Mouse (Mus musculus) heart, postnatal 0 days (tissue): Measurements from ENCODE around the gene Lrrn2. TPM values are rescaled to one million over a fixed set of nuclear protein-coding genes. Genes with fewer than 3 reads are reported as not detected.

Source experiments
- ATAC-seq: fragments of 200-750 bp; cut with Nextera tagmentation; 2 replicates; pipeline ENCODE4 v1.8.0; 2017; ENCODE audit warnings: low read depth, moderate number of reproducible peaks, moderate library complexity; ENCODE audit not compliant: insufficient read depth
- DNase-seq: peaks from one replicate; pipeline ENCODE4 v3.0.0-alpha.2; 2016; ENCODE audit warnings: low spot score
- H3K27ac ChIP-seq: fragments of 300-500 bp; sonication (generic); 2 replicates; pipeline ENCODE4 v1.5.1; 2014; ENCODE audit warnings: low read depth, mild to moderate bottlenecking
- H3K27me3 ChIP-seq: fragments of 300-500 bp; sonication (generic); 2 replicates; pipeline ENCODE4 v1.6.1; 2014; ENCODE audit warnings: low read length, mixed read lengths; ENCODE audit not compliant: control insufficient read depth, insufficient read depth
- H3K36me3 ChIP-seq: fragments of 300-500 bp; sonication (generic); replicated peaks from 2 replicates; pipeline ENCODE4 v1.6.1; 2014; ENCODE audit warnings: low read length, mixed read lengths; ENCODE audit not compliant: control insufficient read depth, insufficient read depth
- H3K4me1 ChIP-seq: fragments of 300-500 bp; sonication (generic); 2 replicates; pipeline ENCODE4 v1.6.1; 2014; ENCODE audit warnings: antibody characterized with exemption; ENCODE audit not compliant: control insufficient read depth, insufficient read depth
- H3K4me2 ChIP-seq: fragments of 300-500 bp; sonication (generic); 2 replicates; pipeline ENCODE4 v1.6.1; 2014; ENCODE audit warnings: low read depth, mild to moderate bottlenecking, low read length, moderate library complexity
- H3K4me3 ChIP-seq: fragments of 300-500 bp; sonication (generic); 2 replicates; pipeline ENCODE4 v1.5.1; 2014; ENCODE audit warnings: low read depth, low read length
- H3K9ac ChIP-seq: fragments of 300-500 bp; sonication (generic); replicated peaks from 2 replicates; pipeline ENCODE4 v1.6.1; 2014; ENCODE audit warnings: low read depth, low read length, mixed read lengths
- H3K9me3 ChIP-seq: fragments of 300-500 bp; sonication (generic); replicated peaks from 2 replicates; pipeline ENCODE4 v1.6.1; 2016; ENCODE audit warnings: low read length; ENCODE audit not compliant: control insufficient read depth
- CTCF ChIP-seq: IDR thresholded peaks from 2 replicates; pipeline ENCODE4 v1.5.1; 2016; ENCODE audit warnings: antibody characterized with exemption, control low read depth, low read depth
- EP300 ChIP-seq: IDR thresholded peaks from 2 replicates; pipeline ENCODE4 v1.6.1; 2016; ENCODE audit warnings: antibody characterized with exemption, low read depth
- WGBS: fragments of 180-500 bp; shearing (Covaris S2); extraction: QIAGEN DNeasy Blood & Tissue Kit; methylation state at CpG from one replicate; pipeline ENCODE4 v1.1.7; 2014; 5-methylcytosine and 5-hydroxymethylcytosine counted together
- polyA plus RNA-seq: library from polyadenylated mRNA; unstranded; fragments of >200 nt; fragmentation: Nextera tagmentation; extraction: Ambion mirVana; gene quantifications from 2 replicates; pipeline ENCODE4 v1.2.1, GENCODE M21; 2015
- total RNA-seq: library from RNA; depleted of rRNA; stranded (reverse); fragments of >200 nt; gene quantifications from 2 replicates; pipeline ENCODE4 v1.2.3, GENCODE M21; 2014; ENCODE audit warnings: low replicate concordance; rRNA removed

Gene Lrrn2
- total RNA-seq (5.0 and 5.1 TPM in 2 replicates), polyA plus RNA-seq (6.7 and 7.0 TPM in 2 replicates)

DNA sequence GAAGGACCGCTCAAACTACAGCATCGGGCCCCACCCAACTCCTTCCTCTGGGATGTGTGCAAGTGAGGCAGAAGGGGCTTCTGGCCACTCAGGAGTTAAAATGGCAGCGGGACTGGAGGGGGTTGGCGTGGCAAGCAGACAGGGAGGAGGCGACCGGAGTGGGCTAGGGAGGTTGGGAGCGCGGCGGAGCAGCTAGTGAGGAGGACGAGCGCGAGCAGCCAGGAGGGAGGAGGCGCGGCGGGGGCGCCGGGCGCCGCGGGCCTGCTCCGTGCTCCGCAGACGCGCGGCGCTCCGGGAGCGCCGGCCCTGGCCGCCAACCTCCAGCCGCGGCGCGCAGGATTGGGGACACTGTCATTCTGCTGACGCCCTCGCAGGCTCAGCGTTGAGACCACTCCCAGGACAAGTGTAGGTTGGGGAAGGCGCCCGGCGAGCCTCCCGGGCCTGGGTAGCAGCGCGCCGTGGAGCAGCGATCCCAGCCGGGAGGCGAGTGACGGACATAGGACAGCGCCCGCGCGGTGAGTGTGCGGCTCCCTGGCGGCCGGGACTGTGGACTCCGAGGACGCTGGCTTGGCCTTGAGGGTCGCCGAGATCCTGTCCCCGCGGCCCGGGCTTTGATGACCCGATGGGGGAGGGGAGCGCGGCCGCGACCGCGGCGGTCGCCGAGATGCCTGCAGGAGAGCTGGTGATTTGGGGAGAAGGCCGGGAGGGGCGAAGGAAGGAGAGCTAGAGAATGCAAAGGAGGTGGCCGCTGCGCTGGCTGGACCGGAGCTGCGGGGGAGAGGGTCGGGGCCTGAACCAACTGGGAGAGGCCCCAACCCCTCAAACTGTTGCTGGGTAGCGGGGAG lies at the start of gene Lrrn2:
Gene Lrrn2, plus strand, starts transcription at position 113 of the 845 bp plus-strand sequence.
- 1% methylated on average over 67 of the region's 80 CpGs for WGBS
- DNase-seq, result peak; percentile 18

DNA sequence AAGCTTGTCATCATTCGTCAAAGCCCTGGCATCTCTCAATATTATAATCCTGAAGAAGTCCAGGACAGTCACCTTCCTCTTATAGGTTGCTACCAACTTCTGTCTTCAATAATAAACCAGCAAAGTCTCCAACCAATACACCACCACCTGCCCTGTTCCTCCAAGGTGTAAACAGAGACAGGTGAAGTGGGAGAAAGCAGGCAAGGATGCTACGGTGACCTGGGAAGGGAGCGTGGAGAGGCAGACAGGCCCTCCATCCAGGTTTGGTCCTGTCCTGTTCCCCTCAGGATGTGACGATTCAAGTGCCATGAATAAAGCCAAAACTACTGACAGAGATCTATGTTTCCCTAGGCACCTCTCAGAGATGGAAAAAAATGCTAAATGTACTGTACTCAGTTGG lies 48.1 kb upstream of the Lrrn2 start:
- no peaks in the 10 kb centered on the region for H3K36me3 ChIP-seq
- H3K27ac ChIP-seq, result no peak overlapping the region
- no peak for TF ChIP-seq EP300
- TF ChIP-seq CTCF, result no peak
- 81% methylated on average over 4 of the region's 4 CpGs for WGBS
- DNase-seq (no peak), ATAC-seq (no peak)
- H3K27me3 ChIP-seq, result no peaks in the 10 kb centered on the region
- H3K9me3 ChIP-seq, result no peaks in the 10 kb centered on the region
- H3K4me2 ChIP-seq, result no peak overlapping the region
- H3K4me1 ChIP-seq, result no peaks in the 10 kb centered on the region
- H3K4me3 ChIP-seq, result no peak overlapping the region
- no peak overlapping the region for H3K9ac ChIP-seq

More for the DNA sequence above, at the start of gene Lrrn2:
- Histone ChIP-seq H3K4me1 (peaks cover 20% of the 10 kb centered on the region; the same call in 1 of the 2 replicates), H3K27ac (no peak within 1 kb of the TSS), H3K9me3 (no peaks in the 10 kb centered on the region), H3K4me3 (peak within 1 kb of the TSS; percentile 63), H3K9ac (peak within 1 kb of the TSS; percentile 48), H3K27me3 (peaks cover 39% of the 10 kb centered on the region), H3K36me3 (no peaks in the 10 kb centered on the region), H3K4me2 (peak within 1 kb of the TSS; percentile 96)
- TF ChIP-seq EP300, result no peak
- no peak for TF ChIP-seq CTCF
- ATAC-seq, result peak; percentile 67

DNA sequence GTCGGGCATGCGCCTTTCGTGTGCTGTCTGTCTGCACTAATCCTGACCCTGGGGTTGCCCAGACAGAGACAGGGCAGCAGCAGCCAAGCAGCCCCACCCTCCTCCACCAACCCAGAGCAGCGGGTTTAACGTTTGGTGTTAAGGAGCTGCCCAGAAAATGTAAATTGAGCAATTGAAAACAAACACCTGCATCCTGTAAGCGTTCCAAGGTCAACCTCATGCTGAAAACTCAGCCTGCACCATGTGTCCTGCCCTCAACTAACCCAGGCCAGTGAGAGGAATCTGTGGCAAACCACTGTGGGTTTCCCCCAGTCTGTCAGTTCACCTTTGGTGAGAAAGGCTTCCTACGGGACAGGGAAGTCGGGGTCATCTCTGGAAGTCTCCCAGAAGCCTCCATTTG lies 46.0 kb upstream of the Lrrn2 start:
- Histone ChIP-seq H3K9ac (no peak overlapping the region), H3K27me3 (no peaks in the 10 kb centered on the region), H3K9me3 (no peaks in the 10 kb centered on the region), H3K27ac (no peak overlapping the region), H3K4me1 (no peaks in the 10 kb centered on the region), H3K4me2 (no peak overlapping the region), H3K4me3 (no peak overlapping the region), H3K36me3 (no peaks in the 10 kb centered on the region)
- DNase-seq (no peak), ATAC-seq (no peak)
- WGBS, result 55% methylated on average over 8 of the region's 8 CpGs
- TF ChIP-seq EP300, result no peak
- no peak for TF ChIP-seq CTCF

DNA sequence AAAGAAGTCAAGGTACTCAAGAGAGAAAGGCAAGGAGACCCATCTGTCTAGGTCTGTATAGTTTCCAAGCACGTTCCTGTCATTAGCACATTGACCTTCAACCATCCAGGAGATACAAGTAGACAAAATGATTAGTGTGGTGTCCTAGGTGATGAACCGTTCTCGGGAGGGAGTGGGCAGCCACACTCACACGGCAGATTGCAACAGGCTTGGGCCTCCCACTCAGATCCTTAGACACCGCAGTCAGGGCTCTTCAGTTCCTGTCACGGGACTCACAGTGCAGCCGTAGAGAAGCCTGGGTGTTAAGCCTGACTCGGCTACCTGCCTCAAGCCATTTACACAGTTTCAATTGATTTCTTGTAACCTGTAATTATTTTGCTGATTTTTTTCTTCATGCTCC lies 43.2 kb upstream of the Lrrn2 start:
- Histone ChIP-seq H3K9ac (no peak overlapping the region), H3K4me2 (no peak overlapping the region), H3K27ac (no peak overlapping the region), H3K4me1 (no peaks in the 10 kb centered on the region), H3K4me3 (no peak overlapping the region), H3K36me3 (no peaks in the 10 kb centered on the region), H3K9me3 (no peaks in the 10 kb centered on the region), H3K27me3 (no peaks in the 10 kb centered on the region)
- 59% methylated on average over 8 of the region's 8 CpGs for WGBS
- TF ChIP-seq EP300, result no peak
- TF ChIP-seq CTCF, result no peak
- DNase-seq (no peak), ATAC-seq (no peak)

DNA sequence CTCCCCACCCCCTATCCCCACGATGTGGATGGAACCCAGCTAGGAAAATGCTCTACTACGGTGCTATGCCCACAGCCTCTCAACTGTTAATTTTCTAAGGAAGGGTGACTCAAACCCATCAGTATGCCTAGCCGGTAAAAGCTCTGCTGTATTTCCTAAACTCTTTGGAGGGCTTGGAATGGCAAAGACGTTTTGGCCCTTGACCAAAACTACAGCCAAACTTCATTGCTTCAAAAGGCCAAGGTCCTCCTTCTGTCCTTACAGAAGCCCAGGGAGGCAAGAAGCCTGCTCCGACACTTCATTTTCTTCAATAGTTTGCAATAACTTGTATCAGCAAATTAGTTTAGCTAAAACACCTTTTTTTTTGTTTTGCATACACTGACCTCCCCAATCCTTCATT lies 42.4 kb upstream of the Lrrn2 start:
- no peak overlapping the region for H3K4me3 ChIP-seq
- DNase-seq (no peak), ATAC-seq (no peak)
- no peaks in the 10 kb centered on the region for H3K36me3 ChIP-seq
- H3K9ac ChIP-seq, result no peak overlapping the region
- no peak for TF ChIP-seq CTCF
- TF ChIP-seq EP300, result no peak
- H3K9me3 ChIP-seq, result no peaks in the 10 kb centered on the region
- H3K27ac ChIP-seq, result no peak overlapping the region
- H3K4me1 ChIP-seq, result no peaks in the 10 kb centered on the region
- WGBS, result 57% methylated on average over 5 of the region's 5 CpGs
- no peaks in the 10 kb centered on the region for H3K27me3 ChIP-seq
- H3K4me2 ChIP-seq, result no peak overlapping the region

DNA sequence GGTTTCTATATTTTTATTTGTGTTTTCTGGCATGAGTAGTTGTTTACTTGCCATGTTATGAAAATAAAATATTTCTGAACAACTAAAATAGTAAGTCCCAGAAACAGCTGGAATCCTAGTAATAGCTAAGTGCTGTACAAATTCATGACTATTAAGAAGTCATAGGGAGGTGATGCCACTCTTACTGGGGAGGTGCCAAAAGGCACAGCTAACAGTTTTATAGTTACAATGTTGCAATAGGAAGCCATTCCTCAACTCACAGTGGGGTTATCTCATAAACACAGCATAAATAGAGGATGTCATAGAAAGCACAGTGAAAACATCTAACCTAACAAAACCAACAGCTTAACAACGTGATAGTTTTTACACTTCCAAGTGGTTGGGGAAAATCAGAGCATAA lies 41.7 kb upstream of the Lrrn2 start:
- Histone ChIP-seq H3K4me2 (no peak overlapping the region), H3K36me3 (no peaks in the 10 kb centered on the region), H3K27me3 (no peaks in the 10 kb centered on the region), H3K4me3 (no peak overlapping the region), H3K27ac (no peak overlapping the region), H3K4me1 (no peaks in the 10 kb centered on the region), H3K9ac (no peak overlapping the region), H3K9me3 (no peaks in the 10 kb centered on the region)
- 89% methylated on average over 1 of the region's 1 CpGs for WGBS
- no peak for ATAC-seq
- DNase-seq, result no peak
- TF ChIP-seq EP300, result no peak
- no peak for TF ChIP-seq CTCF
